Mouse (Mus musculus): ENCODE results near the gene Tbp.
"Not testable (repeated sequence)": the region's sequence is repeated elsewhere in the genome, so short reads cannot be mapped to it uniquely, and the experiment has no call there.

Gene Tbp

GRCm38 (mm10) chr17:15536457-15536904, 36.8 kb downstream of the Tbp start:
- peak; percentile 66 for DNase-seq (ENCODE audit: extremely low spot score)

GRCm38 (mm10) chr17:15540309-15540708, 40.6 kb downstream of the Tbp start:
- DNase-seq (ENCODE audit: extremely low spot score) = no peak

- not testable (repeated sequence) for DNase-seq (ENCODE audit: extremely low spot score)
Measured at GRCm38 (mm10) chr17:15543868-15544267, 44.2 kb downstream of the Tbp start.

- no peak for DNase-seq (ENCODE audit: extremely low spot score)
Measured at GRCm38 (mm10) chr17:15546440-15546839, 46.8 kb downstream of the Tbp start.

GRCm38 (mm10) chr17:15549713-15550112, 50.0 kb downstream of the Tbp start:
- no peak for DNase-seq (ENCODE audit: extremely low spot score)

GRCm38 (mm10) chr17:15559946-15560345, 60.3 kb downstream of the Tbp start:
- DNase-seq (ENCODE audit: extremely low spot score) = no peak

- DNase-seq (ENCODE audit: extremely low spot score) = peak; percentile 100
Measured at GRCm38 (mm10) chr17:15564014-15564927, 64.6 kb downstream of the Tbp start, which contains the start of gene Prdm9. TSS of gene Prdm9 (minus strand) at chr17:15564354.

GRCm38 (mm10) chr17:15564928-15565300, 65.2 kb downstream of the Tbp start:
- no peak for DNase-seq (ENCODE audit: extremely low spot score)

GRCm38 (mm10) chr17:15566908-15567307, 67.2 kb downstream of the Tbp start:
- DNase-seq (ENCODE audit: extremely low spot score) = no peak

GRCm38 (mm10) chr17:15575056-15575455, 75.4 kb downstream of the Tbp start:
- DNase-seq (ENCODE audit: extremely low spot score) = no peak

GRCm38 (mm10) chr17:15577291-15577694, 77.6 kb downstream of the Tbp start:
- DNase-seq (ENCODE audit: extremely low spot score) = peak; percentile 55
